Mouse (Mus musculus): Measurements from ENCODE around the gene Zfp513.

The Zfp513 gene

GRCm38 (mm10) chr5:31162462-31162861, 39.6 kb downstream of the Zfp513 start:
- DNase-seq = no peak

- peak; percentile 91 for DNase-seq
These were observed 48.0 kb downstream of the Zfp513 start, which contains the start of gene Mpv17 for GRCm38 (mm10) chr5:31154152-31154553. Gene Mpv17 (minus strand): TSS chr5:31154251.

- DNase-seq = peak; percentile 30
These were observed 48.5 kb downstream of the Zfp513 start for GRCm38 (mm10) chr5:31153516-31154151.

GRCm38 (mm10) chr5:31151746-31152145, 50.4 kb downstream of the Zfp513 start:
- peak; percentile 25 for DNase-seq

GRCm38 (mm10) chr5:31149781-31150180, 52.3 kb downstream of the Zfp513 start:
- DNase-seq = no peak

Measured in kidney, postnatal 10 days (tissue).